8 mouse cellular contexts compared by ENCODE assay signal in genomic region chr11:121204161-121205006, GRCm38 (mm10). TPM values are rescaled to one million over a fixed set of nuclear protein-coding genes. Genes with fewer than 3 reads are reported as not detected.
DNase-seq lines count a peak whose midpoint lies in the region; ATAC-seq and TF ChIP-seq lines count a peak whose summit lies in the region.

Gene Hexdc (plus strand): TSS chr11:121204433.
Gene Ogfod3 (minus strand): TSS chr11:121204711.

- peak; percentile 87 to 93 for DNase-seq in gastrocnemius, adult 8-10 months (ENCODE audit: low spot score in 2 of 2)
- DNase-seq in hindlimb bud, embryonic 11.5 days (ENCODE audit: extremely low spot score, low read depth, low spot score) = peak; percentile 91
- DNase-seq in left cerebral cortex, adult 8-10 months (ENCODE audit: low spot score in 2 of 2) = peak; percentile 72 to 96
- peak; percentile 97 for DNase-seq in right cerebral cortex, postnatal 10 days (ENCODE audit: low spot score in 2 of 2)
- DNase-seq in urinary bladder, postnatal 25 days (ENCODE audit: low spot score) = peak; percentile 94

- H3K27me3 ChIP-seq in megakaryocyte, embryonic 14.5 days (replicated peaks) = no peaks in the 10 kb centered on the region

- ATAC-seq in activated CD4-positive, CD25-positive, alpha-beta regulatory T cell, adult 4 months = peak; percentile 91

- no peaks in the 10 kb centered on the region for H3K9me3 ChIP-seq in megakaryocyte, embryonic 14.5 days

- peak; percentile 65 for TF ChIP-seq POLR2A in cortical plate, adult 2 months (IDR thresholded peaks at IDR 0.05; ENCODE audit: extremely low read depth, insufficient read depth, low read length)

- H3K36me3 ChIP-seq in megakaryocyte, embryonic 14.5 days (replicated peaks; ENCODE audit: low read length) = peaks cover 18% of the 10 kb centered on the region

- H3K27ac ChIP-seq in cortical plate, adult 2 months (ENCODE audit: insufficient read depth, low read length) = 0 out of 2 replicates have a peak within 1 kb of the TSS, but pooled peaks have one; percentile 53

- H3K4me3 ChIP-seq in cortical plate, adult 2 months (ENCODE audit: insufficient read depth, low read length) = peak within 1 kb of the TSS; percentile 78
- H3K4me3 ChIP-seq in megakaryocyte, embryonic 14.5 days (replicated peaks) = peak within 1 kb of the TSS; percentile 96

- no peaks in the 10 kb centered on the region for H3K4me1 ChIP-seq in cortical plate, adult 2 months (ENCODE audit: control insufficient read depth, insufficient read depth, low read length)
- H3K4me1 ChIP-seq in megakaryocyte, embryonic 14.5 days = peaks cover 43% of the 10 kb centered on the region

- no peak for TF ChIP-seq CTCF in cortical plate, adult 2 months (IDR thresholded peaks at IDR 0.05; ENCODE audit: extremely low read depth, insufficient read depth, low read length)

RNA-seq across cellular contexts. Expression of gene Hexdc, which starts in this region (rescaled TPM):
- polyA plus RNA-seq in activated CD4-positive, CD25-positive, alpha-beta regulatory T cell, adult 4 months (2017; shearing (Covaris generic)) = 1 to 10 TPM; 1.5 to 2.1 TPM
- polyA plus RNA-seq in cortical plate, adult 2 months (2012; rRNA removed) = 69.9 and 70.0 TPM in 2 replicates
- 1 to 10 TPM; 7.2 to 9.4 (median 8.7) TPM for total RNA-seq in gastrocnemius, adult 8-10 months (2022)
- 10 to 100 TPM; 20.8 to 27.9 (median 24.8) TPM for total RNA-seq in left cerebral cortex, adult 8-10 months (2022)
- polyA plus RNA-seq in megakaryocyte, embryonic 14.5 days (2012; ENCODE audit: insufficient read depth, low replicate concordance) = 3.7 and 4.2 TPM in 2 replicates

RNA-seq across cellular contexts. Expression of gene Ogfod3, which starts in this region (rescaled TPM):
- polyA plus RNA-seq in activated CD4-positive, CD25-positive, alpha-beta regulatory T cell, adult 4 months (2017; shearing (Covaris generic)) = 1 to 10 TPM; 4.4 to 4.7 TPM
- polyA plus RNA-seq in cortical plate, adult 2 months (2012; rRNA removed) = 6.2 and 7.8 TPM in 2 replicates
- 10 to 100 TPM; 10.2 to 13.4 (median 10.9) TPM for total RNA-seq in gastrocnemius, adult 8-10 months (2022)
- total RNA-seq in left cerebral cortex, adult 8-10 months (2022) = 10 to 100 TPM in 1 of 4 experiments, 1 to 10 TPM in 3; 7.5 to 10.2 (median 9.5) TPM
- 4.5 and 7.6 TPM in 2 replicates for polyA plus RNA-seq in megakaryocyte, embryonic 14.5 days (2012; ENCODE audit: insufficient read depth, low replicate concordance)

Comparison
In these comparisons a context has a peak if more than half of its experiments do, and no peak if none do; other contexts are left out.
1. Peak in every context shown above with its lines: DNase-seq, ATAC-seq, H3K4me3 ChIP-seq and H3K27ac ChIP-seq.
2. RNA of gene Hexdc (polyA plus RNA-seq): 69.9 to 70.0 TPM in cortical plate, adult 2 months; 3.7 to 4.2 TPM in megakaryocyte, embryonic 14.5 days and 1.5 to 2.1 TPM in activated CD4-positive, CD25-positive, alpha-beta regulatory T cell, adult 4 months; every median in the first group is over 10 times any median in the second.